Mouse (Mus musculus): ENCODE data around the gene Fkbp9.

DNA sequence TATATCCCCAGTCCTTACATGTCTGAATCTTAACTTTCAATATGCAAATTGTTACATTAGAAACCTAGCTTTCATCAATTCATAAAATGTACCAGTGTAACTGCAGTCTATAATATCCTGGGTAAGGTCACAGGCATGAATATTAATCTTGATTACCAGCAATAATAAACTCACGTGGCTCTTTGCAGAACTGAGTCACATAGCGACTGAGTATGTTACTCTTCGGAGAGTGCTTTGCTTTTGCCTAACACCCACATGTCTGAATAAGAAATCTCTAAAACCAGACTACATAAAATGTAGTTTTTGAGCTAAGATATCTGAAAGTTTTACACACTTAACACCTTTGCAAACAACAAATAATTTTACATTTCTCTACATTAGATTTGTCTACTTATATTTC, 69.5 kb downstream of the Fkbp9 start:
- TF ChIP-seq POLR2A (IDR thresholded peaks at IDR 0.05; ENCODE audit: borderline replicate concordance, control insufficient read depth, low read depth, low read length), result no peak
- no peak for TF ChIP-seq CTCF (IDR thresholded peaks at IDR 0.05; ENCODE audit: control insufficient read depth, insufficient read depth, low read length)
